Mouse (Mus musculus): ENCODE results near the gene Gm28374.
A peak's percentile ranks its signal among the peaks of the same experiment; 100 is the strongest.
"Not testable (repeated sequence)": the region's sequence is repeated elsewhere in the genome, so short reads cannot be mapped to it uniquely, and the experiment has no call there.

The Gm28374 gene

GRCm38 (mm10) chr19:6057313-6058096, 24.6 kb downstream of the Gm28374 start, which contains the start of the genes Mrpl49 and Fau:
Gene Mrpl49, minus strand, starts transcription at chr19:6057785.
Gene Fau, plus strand, starts transcription at chr19:6057844.
- peak; percentile 98 to 99 for DNase-seq (ENCODE audit: low spot score in 2 of 2)

GRCm38 (mm10) chr19:6056696-6057095, 25.4 kb downstream of the Gm28374 start:
- no peak for DNase-seq (ENCODE audit: low spot score in 2 of 2)

- no peak for DNase-seq (ENCODE audit: low spot score in 2 of 2)
These were observed 27.8 kb downstream of the Gm28374 start for GRCm38 (mm10) chr19:6054296-6054695.

GRCm38 (mm10) chr19:6052516-6052915, 29.5 kb downstream of the Gm28374 start:
- no peak for DNase-seq (ENCODE audit: low spot score in 2 of 2)

- peak in 1 of 2 experiments; percentile 52 for DNase-seq (ENCODE audit: low spot score in 2 of 2)
These were observed 33.2 kb downstream of the Gm28374 start for GRCm38 (mm10) chr19:6048681-6049410.

- no peak for DNase-seq (ENCODE audit: low spot score in 2 of 2)
These were observed 34.2 kb downstream of the Gm28374 start for GRCm38 (mm10) chr19:6047899-6048166.

GRCm38 (mm10) chr19:6047154-6047898, 34.7 kb downstream of the Gm28374 start:
- DNase-seq (ENCODE audit: low spot score in 2 of 2): no peak

GRCm38 (mm10) chr19:6046294-6047153, 35.5 kb downstream of the Gm28374 start, which contains the start of gene Syvn1:
Gene Syvn1, plus strand, starts transcription at chr19:6046576.
- DNase-seq (ENCODE audit: low spot score in 2 of 2): peak; percentile 90 to 91

- DNase-seq (ENCODE audit: low spot score in 2 of 2): peak; percentile 58 to 60
These were observed 36.4 kb downstream of the Gm28374 start for GRCm38 (mm10) chr19:6045366-6046293.

GRCm38 (mm10) chr19:6044102-6044501, 38.0 kb downstream of the Gm28374 start:
- not testable (repeated sequence) for DNase-seq (ENCODE audit: low spot score in 2 of 2)

GRCm38 (mm10) chr19:6042293-6042692, 39.8 kb downstream of the Gm28374 start:
- no peak for DNase-seq (ENCODE audit: low spot score in 2 of 2)

- no peak for DNase-seq (ENCODE audit: low spot score in 2 of 2)
These were observed 42.1 kb downstream of the Gm28374 start for GRCm38 (mm10) chr19:6040002-6040401.

- DNase-seq (ENCODE audit: low spot score in 2 of 2): no peak
These were observed 43.7 kb downstream of the Gm28374 start for GRCm38 (mm10) chr19:6038326-6038725.

- no peak for DNase-seq (ENCODE audit: low spot score in 2 of 2)
These were observed 44.4 kb downstream of the Gm28374 start for GRCm38 (mm10) chr19:6037695-6038094.

GRCm38 (mm10) chr19:6035966-6036585, 46.0 kb downstream of the Gm28374 start:
- no peak for DNase-seq (ENCODE audit: low spot score in 2 of 2)

- DNase-seq (ENCODE audit: low spot score in 2 of 2): no peak
These were observed 51.4 kb downstream of the Gm28374 start for GRCm38 (mm10) chr19:6030520-6031280.

- no peak for DNase-seq (ENCODE audit: low spot score in 2 of 2)
These were observed 52.6 kb downstream of the Gm28374 start for GRCm38 (mm10) chr19:6029426-6029825.

GRCm38 (mm10) chr19:6028991-6029390, 53.1 kb downstream of the Gm28374 start:
- DNase-seq (ENCODE audit: low spot score in 2 of 2): no peak

Measured in natural killer cell, adult 2 months (primary cell).